Mouse (Mus musculus): ENCODE measurements around the gene Ptpru.

Gene Ptpru

DNA sequence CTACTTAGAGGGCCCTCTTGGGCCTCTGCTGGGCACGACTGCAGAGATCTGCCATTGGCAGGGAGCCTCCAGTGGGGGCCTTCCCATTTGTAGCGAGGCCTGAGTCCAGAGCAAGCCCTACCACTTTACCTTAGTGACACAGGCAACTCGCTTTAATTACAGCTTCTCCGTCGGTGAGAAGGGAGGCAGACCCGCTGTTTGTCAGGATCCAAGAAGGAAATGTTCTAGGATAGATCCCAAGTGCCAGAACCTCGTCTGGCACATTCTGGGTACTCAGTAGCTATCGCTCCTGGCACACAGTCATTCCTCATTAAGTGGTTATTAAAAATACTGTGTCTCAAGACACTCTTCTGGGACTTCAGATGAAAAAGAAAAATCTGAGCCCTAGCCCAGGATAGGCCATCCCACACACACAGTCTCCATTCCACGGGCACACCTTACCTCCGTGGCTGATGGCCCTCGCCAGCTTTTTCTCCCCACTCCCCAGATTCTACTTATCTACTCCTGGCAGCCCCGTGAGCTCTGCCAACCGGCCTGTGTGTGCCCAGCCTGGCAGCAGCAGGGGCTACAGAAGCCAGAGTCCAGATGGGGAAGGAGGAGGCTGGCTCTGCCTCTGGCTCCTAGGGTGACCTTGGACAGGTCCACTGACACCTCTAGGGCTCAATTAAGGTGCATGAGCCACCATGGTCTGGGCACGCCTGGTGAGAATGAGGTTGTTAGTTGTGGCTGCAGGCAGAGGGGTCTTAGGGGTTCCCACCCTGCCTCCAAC lies 41.6 kb downstream of the Ptpru start:
- no peak for DNase-seq (ENCODE audit: extremely low read depth, low read depth)

DNA sequence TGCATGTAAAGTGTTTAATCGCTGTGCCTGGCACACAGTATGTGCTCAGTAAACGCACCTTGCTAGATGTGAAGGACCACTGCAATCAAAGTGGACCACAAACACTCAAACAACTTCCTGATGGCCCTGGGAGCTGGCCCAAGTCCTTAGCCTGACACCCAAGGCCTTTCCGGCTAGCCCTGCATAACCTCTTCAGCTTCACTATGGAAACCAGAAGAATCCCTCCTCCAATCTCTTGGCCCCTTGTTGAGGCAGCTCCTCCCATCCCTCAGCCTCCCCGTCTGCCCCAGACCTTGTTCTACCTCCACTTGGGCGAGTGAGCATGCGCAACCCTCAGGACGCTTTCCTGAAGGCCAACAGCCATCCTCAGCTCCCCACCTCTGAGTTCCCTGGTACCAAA lies 51.3 kb downstream of the Ptpru start:
- DNase-seq (ENCODE audit: extremely low read depth, low read depth), result no peak

DNA sequence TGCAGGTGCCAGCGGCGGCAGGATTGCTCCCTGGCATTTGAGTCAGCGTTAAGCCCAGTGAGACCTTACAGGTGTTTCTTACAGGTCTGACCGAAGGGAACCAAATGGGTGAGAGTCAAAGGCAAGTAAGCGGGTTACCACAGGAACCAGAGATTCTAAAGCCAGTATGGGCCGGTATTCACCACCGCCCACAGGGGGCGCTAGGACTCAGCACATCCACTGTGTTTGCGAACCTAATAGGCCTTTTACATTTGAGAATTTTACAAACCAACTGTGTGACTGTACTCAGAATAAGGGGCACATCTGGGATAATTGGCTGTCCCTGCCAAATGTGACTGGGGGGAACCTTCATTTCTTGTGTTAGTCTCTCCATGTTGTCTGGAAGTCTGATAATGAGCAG lies 54.1 kb downstream of the Ptpru start:
- DNase-seq (ENCODE audit: extremely low read depth, low read depth), result peak; percentile 5

DNA sequence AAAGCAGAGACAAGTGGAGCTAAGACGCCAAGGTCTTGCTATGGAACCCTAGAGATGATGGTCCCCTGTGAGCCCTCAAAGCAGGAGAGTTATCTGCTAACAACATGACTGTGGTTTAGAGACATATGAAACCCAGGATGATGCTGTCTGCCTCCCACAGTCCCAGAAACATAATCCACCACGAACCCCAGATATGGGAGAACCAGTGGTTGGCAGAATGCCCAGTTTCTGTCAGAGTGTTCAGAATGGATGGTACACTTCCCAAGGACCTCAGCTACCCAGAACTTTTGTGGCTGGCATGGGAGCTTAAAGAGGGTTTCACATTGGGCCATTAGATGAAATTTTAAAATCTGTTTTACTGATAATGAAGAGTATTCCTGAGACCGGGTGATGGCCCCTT lies 57.1 kb downstream of the Ptpru start:
- DNase-seq (ENCODE audit: extremely low read depth, low read depth), result peak; percentile 21

DNA sequence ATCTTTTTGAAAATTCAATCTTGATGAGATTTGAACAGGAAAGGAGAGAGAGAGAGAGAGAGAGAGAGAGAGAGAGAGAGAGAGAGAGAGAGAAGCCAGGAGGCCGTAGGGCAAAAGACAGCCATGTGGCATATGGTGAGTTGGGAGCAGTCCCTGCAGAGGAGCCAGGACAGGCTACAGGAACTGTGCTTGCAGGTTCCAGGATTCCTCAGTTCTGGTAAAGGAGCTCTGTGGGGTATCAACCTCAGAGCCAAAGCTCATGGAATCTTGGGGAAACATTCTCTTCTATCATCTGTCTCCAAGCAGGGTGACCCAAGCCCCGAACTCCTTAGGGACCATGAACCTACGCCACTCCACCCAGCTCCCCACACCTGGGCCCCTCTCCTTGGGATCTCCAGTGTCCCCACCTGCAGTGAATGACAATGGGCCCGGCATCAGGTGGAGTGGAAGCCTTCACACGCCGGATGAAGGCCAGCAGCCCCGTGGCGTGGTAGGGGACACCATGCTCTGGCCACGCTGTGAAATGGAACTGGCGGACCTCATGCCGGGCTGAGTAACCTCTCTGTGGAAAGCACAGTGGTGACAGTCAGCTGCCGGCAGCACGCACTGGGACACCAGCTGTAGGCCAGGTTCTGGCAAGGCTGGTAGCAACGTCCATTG lies 59.3 kb downstream of the Ptpru start:
- no peak for DNase-seq (ENCODE audit: extremely low read depth, low read depth)

DNA sequence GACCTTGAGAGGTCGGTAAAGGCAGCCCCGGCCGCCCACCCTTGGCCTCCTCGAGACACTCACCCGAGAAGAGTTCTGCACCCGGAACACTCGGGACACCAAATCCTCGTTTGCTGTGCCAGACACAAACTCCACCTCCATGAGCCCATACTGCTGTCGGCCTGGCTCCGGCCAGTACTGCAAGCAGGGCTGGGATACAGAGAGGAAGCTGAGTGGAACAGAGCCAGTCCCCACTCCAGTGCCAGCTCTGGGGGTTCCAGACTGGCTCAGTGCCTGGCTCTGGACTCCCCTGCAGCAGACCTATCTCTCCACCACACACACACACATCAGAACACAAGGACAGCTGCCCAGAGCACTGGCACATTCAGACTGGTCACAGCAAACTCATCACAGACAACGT lies 66.7 kb downstream of the Ptpru start:
- DNase-seq (ENCODE audit: extremely low read depth, low read depth), result no peak

DNA sequence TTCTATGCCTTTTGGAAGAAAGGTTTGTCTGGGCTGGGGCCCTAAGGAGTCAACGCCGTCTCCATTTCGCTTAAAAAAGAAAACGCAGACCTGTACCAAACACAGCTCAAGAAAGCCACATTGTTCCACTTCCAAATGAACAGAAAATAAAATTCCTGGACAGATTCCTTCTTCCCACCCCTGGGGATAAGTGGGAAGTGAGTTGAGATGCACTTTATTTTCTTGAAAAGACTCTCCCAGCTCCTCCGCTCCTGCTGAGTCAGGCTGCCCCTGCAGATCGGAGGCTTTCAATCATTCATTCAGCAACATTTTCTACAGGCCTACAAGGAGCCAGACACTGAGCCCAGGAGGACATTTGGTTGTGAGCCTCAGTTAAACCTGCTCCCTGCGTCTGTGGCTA lies 74.2 kb downstream of the Ptpru start:
- DNase-seq (ENCODE audit: extremely low read depth, low read depth), result no peak

DNA sequence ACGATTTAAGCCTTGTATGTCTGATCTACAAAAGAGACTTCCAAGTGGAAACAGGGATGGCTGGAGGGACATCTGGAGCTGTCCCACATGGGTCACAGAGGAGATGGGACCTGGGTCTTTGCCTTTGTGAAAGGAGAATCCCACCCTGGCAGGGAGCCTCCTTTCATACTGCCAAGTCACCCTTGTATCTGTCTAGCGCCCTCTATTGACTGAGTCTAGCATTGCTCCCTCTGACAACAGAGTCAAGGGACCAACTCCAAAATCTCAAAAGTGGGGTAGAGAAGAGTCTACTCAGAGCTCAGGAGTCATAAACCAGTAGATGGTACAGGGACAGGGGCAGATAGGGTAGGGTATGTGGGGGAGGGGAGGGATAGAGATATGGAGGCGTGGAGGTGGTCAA lies 74.6 kb downstream of the Ptpru start:
- DNase-seq (ENCODE audit: extremely low read depth, low read depth), result no peak

DNA sequence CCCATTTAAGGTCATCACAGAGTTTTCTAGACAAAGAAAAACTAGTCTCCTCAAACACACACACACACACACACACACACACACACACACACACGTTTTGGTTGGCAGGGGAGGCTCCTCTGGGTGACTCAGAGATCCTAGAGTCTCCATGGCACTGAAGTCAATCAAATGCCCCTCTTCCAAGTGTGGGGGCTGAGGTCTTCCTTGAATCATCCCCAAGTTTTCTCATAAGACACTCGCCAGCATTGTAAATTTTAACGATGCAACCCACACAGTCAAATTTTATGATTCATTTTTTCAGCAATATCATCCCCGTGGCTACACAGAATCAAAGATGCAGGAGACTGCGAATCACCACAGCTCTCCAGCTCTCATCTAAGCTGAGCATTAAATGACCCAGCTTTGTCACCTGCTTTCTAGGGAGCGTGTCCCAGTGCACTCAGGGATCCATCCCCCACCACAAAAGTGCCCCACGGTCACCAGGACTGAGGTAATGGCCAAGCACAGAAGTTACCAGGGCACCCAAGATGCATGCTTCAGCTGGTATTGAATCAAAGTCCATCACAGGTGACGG lies 75.8 kb downstream of the Ptpru start:
- DNase-seq (ENCODE audit: extremely low read depth, low read depth), result no peak

DNA sequence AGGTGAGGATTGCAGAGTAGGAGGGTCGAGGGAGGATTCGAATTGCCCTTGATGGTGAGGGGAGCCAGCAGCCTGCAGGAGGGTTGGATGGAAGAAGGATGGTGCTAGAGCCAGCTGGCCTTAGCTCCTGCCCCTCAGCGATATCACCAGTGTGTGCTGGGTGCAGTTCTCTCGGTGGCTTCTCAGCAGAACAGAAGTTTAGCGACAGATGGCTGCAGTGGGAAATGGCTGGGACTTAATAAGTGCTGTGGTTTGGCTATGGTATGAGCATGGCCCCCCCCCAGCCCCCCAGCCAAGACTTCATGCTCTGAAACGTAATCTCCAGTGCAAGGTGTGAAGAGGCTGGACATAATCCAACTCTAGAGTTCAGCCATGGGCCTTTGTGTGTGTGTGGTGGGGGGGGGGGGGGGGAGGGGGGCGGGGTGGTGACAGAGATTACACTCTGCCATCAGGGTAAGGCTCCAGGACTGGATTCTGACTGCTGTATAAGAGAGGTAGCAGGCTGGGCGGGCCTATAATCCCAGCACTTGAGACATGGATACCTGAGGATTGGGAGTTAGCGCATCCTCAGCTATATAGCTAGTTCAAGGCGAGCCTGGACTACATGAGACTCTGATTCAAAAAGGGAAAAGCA lies 85.8 kb downstream of the Ptpru start:
- DNase-seq (ENCODE audit: extremely low read depth, low read depth), result no peak

DNA sequence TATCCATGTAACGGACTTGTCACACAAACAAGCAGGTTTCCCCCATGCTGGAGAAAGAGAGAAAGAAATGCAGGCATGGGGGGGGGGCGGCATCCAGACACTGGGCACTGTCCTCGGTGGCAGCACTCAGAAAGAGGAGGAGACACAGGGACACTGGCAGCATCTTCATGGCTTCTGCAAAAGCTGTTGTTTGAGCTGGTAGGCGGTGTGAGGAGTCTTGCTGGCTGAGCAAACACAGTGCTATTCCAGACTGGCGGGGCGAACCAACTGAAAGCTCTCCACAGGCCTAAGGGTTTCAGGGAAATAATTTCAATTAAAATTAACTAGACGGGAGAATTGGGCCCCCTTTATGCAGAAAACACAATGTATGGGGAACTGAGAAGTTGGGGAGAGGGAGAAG lies 86.5 kb downstream of the Ptpru start:
- DNase-seq (ENCODE audit: extremely low read depth, low read depth), result no peak

DNA sequence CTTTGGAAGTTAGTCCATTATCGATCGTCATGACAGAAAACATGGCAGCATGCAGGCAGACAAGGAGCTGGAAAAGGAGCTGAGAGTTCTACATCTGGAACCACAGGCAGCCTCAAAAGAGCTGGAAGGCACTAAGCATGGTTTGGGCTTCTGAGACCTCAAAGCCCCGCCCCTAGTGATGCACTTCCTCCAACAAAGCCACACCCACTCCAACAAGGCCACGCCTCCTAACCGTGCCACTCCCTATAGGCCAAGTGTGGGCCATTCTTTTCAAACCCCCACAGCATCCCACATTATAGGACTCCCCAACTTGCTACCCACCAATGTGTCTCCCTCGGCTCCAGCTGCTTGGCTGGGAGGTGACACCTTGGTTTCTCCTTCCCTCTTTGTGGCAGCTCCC lies 88.3 kb downstream of the Ptpru start:
- DNase-seq (ENCODE audit: extremely low read depth, low read depth), result no peak

DNA sequence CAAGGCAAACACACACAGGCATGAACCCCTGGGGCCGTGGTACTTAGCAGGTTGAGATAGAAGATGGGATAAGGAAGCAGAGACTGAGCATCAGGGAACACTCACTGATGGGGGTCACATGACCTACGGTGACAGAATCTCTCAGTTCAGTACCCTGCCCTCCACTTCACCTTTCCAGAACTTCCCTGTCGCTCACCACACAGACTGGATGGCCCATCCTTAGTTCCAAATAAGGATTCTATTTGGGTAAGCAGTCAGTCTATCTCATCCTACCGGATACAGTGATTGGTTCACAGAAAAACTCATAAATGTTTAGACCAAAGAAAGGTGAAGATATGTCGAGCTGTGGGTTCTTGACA lies 93.4 kb downstream of the Ptpru start:
- no peak for DNase-seq (ENCODE audit: extremely low read depth, low read depth)

DNA sequence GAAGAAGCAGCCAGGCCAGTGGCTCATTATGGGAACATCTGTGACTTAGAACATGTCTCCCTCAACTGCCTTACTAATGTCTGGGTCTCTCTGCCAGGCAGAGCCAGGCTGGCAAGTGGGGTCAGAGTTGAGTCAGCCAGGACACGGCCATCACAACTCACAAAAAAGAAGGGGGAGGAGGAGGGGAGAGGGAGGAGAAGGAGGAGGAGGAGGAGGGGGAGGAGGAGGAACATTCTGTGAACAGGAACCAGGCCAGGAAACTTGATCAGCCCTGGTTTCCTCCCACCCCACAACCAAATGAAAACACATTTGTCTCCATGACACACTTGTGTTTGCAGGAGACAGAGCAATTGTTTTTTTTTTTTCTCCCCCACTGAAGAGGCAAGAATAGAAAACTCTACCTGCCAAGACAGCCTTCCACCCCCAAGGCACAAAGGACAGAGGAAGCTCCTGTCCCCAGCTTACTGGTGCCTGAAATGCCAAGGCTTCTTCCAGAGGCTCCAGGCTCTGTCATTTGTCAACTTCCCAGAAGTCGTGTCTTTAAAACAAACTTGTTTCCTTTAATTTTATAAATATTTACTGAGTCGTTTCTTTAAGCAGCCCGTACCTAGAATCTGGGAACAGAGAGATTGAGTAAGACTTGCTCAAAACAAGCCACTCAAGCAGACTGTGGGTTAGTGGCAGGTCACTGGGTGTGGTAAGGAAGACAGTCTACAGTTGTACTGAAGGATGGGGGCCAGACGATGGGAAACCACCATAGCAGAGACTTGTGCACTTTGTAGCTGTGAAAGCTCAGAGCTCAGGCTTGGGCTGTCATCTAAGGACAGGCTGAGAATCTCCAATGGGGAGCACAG lies 94.0 kb downstream of the Ptpru start:
- DNase-seq (ENCODE audit: extremely low read depth, low read depth), result no peak

DNA sequence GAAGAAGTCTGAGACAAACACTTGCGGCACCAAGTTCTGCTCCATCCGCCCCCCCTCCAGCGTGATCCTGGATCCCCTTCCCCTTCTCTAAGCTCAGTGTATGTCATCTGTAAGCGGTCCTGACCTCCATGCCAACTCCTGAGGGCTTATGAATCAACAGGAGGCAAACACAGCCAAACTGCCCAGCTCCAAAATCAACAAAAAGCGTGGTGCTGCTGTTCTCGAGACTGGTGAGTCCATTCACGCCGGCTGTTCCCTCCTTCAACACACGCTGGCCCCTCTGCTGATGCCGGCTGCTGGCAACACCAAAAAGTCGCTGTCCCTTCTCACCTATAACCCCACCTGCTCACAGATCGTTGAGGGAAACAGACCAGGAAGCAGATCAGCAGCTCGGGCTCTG lies 95.1 kb downstream of the Ptpru start:
- DNase-seq (ENCODE audit: extremely low read depth, low read depth), result no peak

DNA sequence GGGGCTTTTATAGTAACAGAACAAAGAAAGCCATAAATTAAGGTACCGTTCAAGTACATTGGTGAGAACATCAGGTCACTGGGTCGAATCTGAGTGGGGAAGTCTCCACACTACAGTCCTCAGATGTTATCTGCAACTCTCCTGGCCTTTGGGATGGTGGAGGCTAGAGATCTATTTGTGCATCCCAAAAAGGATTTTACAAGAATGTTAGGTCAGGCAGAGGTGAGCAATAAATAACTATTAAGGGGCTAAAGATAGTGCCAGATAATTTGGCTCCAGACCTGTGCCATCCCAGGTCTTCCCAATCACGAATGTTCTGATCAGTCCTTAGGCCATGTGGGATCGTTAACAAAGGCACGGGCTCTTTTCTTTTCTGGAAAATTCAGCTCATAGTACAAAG lies 97.5 kb downstream of the Ptpru start:
- DNase-seq (ENCODE audit: extremely low read depth, low read depth), result no peak

DNA sequence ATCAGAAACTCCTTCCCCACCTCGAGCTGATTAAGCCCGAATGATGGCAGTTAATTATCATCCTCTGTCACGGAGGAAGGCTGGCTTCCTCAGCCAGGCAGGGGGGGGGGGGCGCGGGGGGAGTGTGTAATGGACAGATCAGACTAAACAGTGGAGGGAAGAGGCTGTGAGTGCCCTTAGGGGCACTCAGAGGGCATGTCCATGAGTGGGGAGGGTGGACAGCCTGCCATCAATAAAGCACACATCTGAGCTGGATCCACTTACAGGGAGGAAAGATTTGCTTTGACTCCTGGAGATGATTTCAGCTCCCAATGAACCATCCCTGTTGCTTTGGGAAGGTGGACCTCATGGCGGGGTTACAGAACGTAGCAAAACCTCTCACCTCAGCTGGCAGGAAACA lies 109.5 kb downstream of the Ptpru start:
- no peak for DNase-seq (ENCODE audit: extremely low read depth, low read depth)

DNA sequence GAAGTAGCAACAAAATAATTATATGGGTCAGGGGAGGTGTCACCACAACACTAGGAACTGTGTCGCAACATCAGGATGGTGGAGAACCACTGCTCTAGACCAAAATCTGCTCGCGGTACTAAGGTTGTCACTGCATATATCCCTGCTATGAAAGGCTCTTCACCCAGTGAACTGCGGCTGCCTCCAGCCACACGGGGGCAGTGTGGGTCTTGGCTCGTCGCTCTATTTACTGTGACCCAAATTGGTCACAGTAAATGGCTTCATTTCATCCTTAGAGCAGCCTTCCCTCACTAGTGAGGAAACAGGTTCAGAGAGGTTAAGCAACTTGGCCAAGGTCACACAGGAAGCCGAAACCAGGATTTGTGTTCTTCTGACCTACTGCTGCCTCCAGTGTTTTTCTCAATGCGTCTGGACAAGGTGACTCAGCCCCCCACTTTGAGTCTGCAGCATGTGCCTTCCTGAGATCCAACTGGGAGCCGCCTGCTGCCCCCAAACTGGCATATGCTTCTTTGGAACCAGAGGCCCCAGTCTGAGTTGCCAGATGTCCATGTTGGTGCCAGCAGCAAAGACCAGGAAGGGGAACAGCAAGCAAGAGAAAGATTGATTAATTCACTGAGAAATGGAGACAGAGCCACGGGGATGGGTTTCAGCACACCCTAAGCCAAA lies 114.5 kb downstream of the Ptpru start:
- no peak for DNase-seq (ENCODE audit: extremely low read depth, low read depth)

DNA sequence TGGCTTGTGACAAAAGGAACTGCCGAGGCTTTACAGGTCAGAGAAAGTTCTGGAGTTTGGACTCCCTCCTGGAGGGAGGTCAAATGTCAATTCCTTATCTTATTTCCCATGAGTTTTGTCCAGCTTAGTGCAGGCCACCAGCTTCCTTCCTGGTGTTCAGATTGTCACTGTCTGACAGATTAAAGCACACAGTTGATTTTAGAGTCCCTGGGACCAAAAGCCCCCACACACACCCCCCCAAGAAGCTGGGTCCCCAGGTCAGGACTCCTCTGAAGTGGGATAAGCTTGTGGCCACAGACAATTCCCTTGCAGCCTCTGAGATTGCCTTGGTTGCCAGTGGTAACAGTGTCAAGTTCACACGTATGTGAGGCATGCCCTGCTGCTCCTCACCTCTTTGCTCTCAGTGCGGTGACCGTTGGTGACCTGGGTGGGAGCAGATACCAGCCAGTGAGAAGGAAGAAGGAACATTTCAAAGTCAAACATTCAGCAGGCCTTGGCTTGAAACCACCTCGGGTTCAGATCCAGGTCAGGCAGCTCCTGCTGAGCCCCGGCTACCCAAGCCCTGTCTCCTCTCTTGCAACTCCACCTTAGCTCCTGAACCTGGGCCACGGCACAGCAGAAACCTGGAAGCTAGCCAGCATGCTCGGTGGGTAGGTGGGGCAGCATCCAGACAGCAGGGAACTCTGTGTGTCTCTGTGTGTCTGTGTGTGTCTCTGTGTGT lies 115.8 kb downstream of the Ptpru start:
- no peak for DNase-seq (ENCODE audit: extremely low read depth, low read depth)

DNA sequence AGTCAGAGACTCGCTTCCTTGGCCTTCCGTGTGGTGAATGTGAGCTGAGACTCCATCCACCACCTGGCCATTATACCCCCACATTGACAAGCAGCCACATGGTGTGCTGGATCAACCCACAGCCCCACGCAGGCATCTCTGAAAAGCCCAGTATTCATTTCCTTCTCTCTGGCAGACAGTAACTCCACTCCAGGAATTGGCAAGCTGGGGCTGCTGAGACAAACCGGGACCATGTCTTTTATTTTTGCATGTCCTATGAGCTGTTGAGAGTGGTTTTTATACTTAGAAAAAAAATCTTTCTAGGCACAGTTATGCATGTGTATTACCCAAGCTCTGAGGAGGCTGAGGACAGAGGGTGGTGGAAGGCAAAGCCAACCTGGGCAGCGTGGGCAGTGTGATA lies 118.9 kb downstream of the Ptpru start:
- DNase-seq (ENCODE audit: extremely low read depth, low read depth), result no peak

Data from MEL-GATA-1-ER (cell line).